Mouse (Mus musculus): ENCODE data around the gene Gm9747. TPM values are rescaled to one million over a fixed set of nuclear protein-coding genes. Genes with fewer than 3 reads are reported as not detected.

Gm9747 gene
- total and polyA plus RNA-seq, 2 experiments from 2014 or later, result 15.6 TPM; not detected in 1

- peak; percentile 62 for DNase-seq (ENCODE audit: low spot score)
- H3K9ac ChIP-seq (replicated peaks; ENCODE audit: low read depth, low read length), result no peak overlapping the region
- H3K4me1 ChIP-seq (ENCODE audit: control insufficient read depth, insufficient read depth), result peaks cover 34% of the 10 kb centered on the region
- TF ChIP-seq EP300 (IDR thresholded peaks at IDR 0.05; ENCODE audit: low read depth) (no peak), CTCF (IDR thresholded peaks at IDR 0.05; ENCODE audit: low read depth) (no peak)
- 30% methylated on average over 5 of the region's 5 CpGs for WGBS
- 0 out of 2 replicates have a peak, but pooled peaks have one; percentile 20 for ATAC-seq (ENCODE audit: insufficient read depth, low read depth)
- H3K4me3 ChIP-seq (ENCODE audit: low read depth, low read length), result no peak overlapping the region
- H3K36me3 ChIP-seq (replicated peaks; ENCODE audit: control insufficient read depth, insufficient read depth, low read length), result no peaks in the 10 kb centered on the region; the same call in 1 of the 2 replicates
- no peaks in the 10 kb centered on the region for H3K27me3 ChIP-seq (ENCODE audit: control insufficient read depth, insufficient read depth, low read length)
- peak overlapping the region; percentile 65; the same call in 1 of the 2 replicates for H3K27ac ChIP-seq (ENCODE audit: low read depth)
- no peaks in the 10 kb centered on the region for H3K9me3 ChIP-seq (replicated peaks; ENCODE audit: control insufficient read depth, low read length)
- no peak overlapping the region for H3K4me2 ChIP-seq (ENCODE audit: low read depth, low read length)
These were observed 24.5 kb downstream of the Gm9747 start for GRCm38 (mm10) chr1:82257457-82257856.

GRCm38 (mm10) chr1:82258331-82258730 is 25.4 kb downstream of the Gm9747 start:
- no peaks in the 10 kb centered on the region for H3K27me3 ChIP-seq (ENCODE audit: control insufficient read depth, insufficient read depth, low read length)
- no peak for TF ChIP-seq EP300 (IDR thresholded peaks at IDR 0.05; ENCODE audit: low read depth)
- no peak for TF ChIP-seq CTCF (IDR thresholded peaks at IDR 0.05; ENCODE audit: low read depth)
- no peaks in the 10 kb centered on the region; the same call in 1 of the 2 replicates for H3K36me3 ChIP-seq (replicated peaks; ENCODE audit: control insufficient read depth, insufficient read depth, low read length)
- DNase-seq (ENCODE audit: low spot score) (peak; percentile 33), ATAC-seq (ENCODE audit: insufficient read depth, low read depth) (no peak)
- no peak overlapping the region for H3K9ac ChIP-seq (replicated peaks; ENCODE audit: low read depth, low read length)
- H3K9me3 ChIP-seq (replicated peaks; ENCODE audit: control insufficient read depth, low read length), result no peaks in the 10 kb centered on the region
- 21% methylated on average over 7 of the region's 7 CpGs for WGBS
- H3K27ac ChIP-seq (ENCODE audit: low read depth), result peak overlapping the region; percentile 62
- H3K4me3 ChIP-seq (ENCODE audit: low read depth, low read length), result no peak overlapping the region
- H3K4me2 ChIP-seq (ENCODE audit: low read depth, low read length), result no peak overlapping the region
- H3K4me1 ChIP-seq (ENCODE audit: control insufficient read depth, insufficient read depth), result peaks cover 31% of the 10 kb centered on the region

DNA sequence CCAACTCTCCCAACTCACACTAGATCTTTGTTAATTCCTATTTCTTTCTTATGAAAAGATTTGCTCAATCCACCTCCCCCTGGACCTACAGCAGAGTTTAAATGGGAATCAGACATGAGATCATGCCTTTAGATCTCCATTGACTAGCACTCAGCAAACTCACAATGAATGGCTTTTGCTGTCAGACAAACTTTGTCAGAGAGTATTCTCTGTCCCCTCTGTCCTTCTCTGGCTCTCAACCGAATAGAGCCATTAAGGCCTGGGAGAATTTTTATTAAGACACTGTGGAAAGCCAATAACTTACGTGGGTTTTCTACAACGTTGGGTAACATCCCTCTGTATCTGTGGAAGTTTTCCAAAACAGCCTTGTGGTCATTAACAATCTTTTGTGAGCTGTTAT is 27.1 kb downstream of the Gm9747 start:
- Histone ChIP-seq H3K4me3 (ENCODE audit: low read depth, low read length) (no peak overlapping the region), H3K9me3 (replicated peaks; ENCODE audit: control insufficient read depth, low read length) (no peaks in the 10 kb centered on the region), H3K27ac (ENCODE audit: low read depth) (no peak overlapping the region), H3K36me3 (replicated peaks; ENCODE audit: control insufficient read depth, insufficient read depth, low read length) (no peaks in the 10 kb centered on the region), H3K4me2 (ENCODE audit: low read depth, low read length) (no peak overlapping the region), H3K4me1 (ENCODE audit: control insufficient read depth, insufficient read depth) (peaks cover 29% of the 10 kb centered on the region), H3K9ac (replicated peaks; ENCODE audit: low read depth, low read length) (no peak overlapping the region), H3K27me3 (ENCODE audit: control insufficient read depth, insufficient read depth, low read length) (no peaks in the 10 kb centered on the region)
- ATAC-seq (ENCODE audit: insufficient read depth, low read depth) (no peak), DNase-seq (ENCODE audit: low spot score) (no peak)
- WGBS, result 78% methylated on average over 3 of the region's 3 CpGs
- TF ChIP-seq CTCF (IDR thresholded peaks at IDR 0.05; ENCODE audit: low read depth) (no peak), EP300 (IDR thresholded peaks at IDR 0.05; ENCODE audit: low read depth) (no peak)

DNA sequence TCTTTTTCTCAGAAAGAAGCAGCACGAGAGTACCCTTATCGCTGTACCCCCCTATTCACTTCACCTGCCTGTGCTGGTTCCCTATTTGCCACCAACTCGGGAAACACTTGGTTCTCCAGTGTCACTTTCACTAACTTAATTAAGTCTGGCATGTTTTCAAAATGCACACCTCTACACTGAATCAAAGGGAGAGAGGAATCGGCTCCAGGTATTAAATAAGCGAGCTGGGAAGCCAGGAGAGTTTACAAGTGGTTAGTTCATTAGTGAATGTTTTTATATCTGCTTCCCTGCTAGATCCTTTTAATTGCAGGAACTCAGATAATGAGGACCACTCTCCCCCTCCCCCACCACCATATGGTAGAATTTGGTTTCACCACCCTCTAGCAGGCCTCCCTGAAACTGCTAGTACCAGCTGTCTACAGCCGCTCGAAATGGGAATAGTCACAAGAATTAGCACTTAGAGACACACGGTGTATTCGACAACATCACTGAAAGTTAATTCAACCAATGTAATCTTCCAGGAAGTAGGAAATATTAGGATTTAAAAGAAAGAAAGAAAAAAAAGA is 28.2 kb downstream of the Gm9747 start:
- no peaks in the 10 kb centered on the region for H3K27me3 ChIP-seq (ENCODE audit: control insufficient read depth, insufficient read depth, low read length)
- H3K27ac ChIP-seq (ENCODE audit: low read depth), result peak overlapping the region; percentile 9; the same call in 1 of the 2 replicates
- no peaks in the 10 kb centered on the region for H3K9me3 ChIP-seq (replicated peaks; ENCODE audit: control insufficient read depth, low read length)
- ATAC-seq (ENCODE audit: insufficient read depth, low read depth) (no peak), DNase-seq (ENCODE audit: low spot score) (no peak)
- TF ChIP-seq EP300 (IDR thresholded peaks at IDR 0.05; ENCODE audit: low read depth), result no peak
- TF ChIP-seq CTCF (IDR thresholded peaks at IDR 0.05; ENCODE audit: low read depth), result no peak
- 51% methylated on average over 9 of the region's 9 CpGs for WGBS
- no peak overlapping the region for H3K4me3 ChIP-seq (ENCODE audit: low read depth, low read length)
- no peak overlapping the region for H3K9ac ChIP-seq (replicated peaks; ENCODE audit: low read depth, low read length)
- no peaks in the 10 kb centered on the region for H3K36me3 ChIP-seq (replicated peaks; ENCODE audit: control insufficient read depth, insufficient read depth, low read length)
- peaks cover 29% of the 10 kb centered on the region for H3K4me1 ChIP-seq (ENCODE audit: control insufficient read depth, insufficient read depth)
- H3K4me2 ChIP-seq (ENCODE audit: low read depth, low read length), result no peak overlapping the region

- Histone ChIP-seq H3K36me3 (replicated peaks; ENCODE audit: control insufficient read depth, insufficient read depth, low read length) (no peaks in the 10 kb centered on the region), H3K9ac (replicated peaks; ENCODE audit: low read depth, low read length) (no peak overlapping the region), H3K27me3 (ENCODE audit: control insufficient read depth, insufficient read depth, low read length) (no peaks in the 10 kb centered on the region), H3K27ac (ENCODE audit: low read depth) (no peak overlapping the region), H3K4me1 (ENCODE audit: control insufficient read depth, insufficient read depth) (peaks cover 29% of the 10 kb centered on the region), H3K4me2 (ENCODE audit: low read depth, low read length) (no peak overlapping the region), H3K9me3 (replicated peaks; ENCODE audit: control insufficient read depth, low read length) (no peaks in the 10 kb centered on the region), H3K4me3 (ENCODE audit: low read depth, low read length) (no peak overlapping the region)
- ATAC-seq (ENCODE audit: insufficient read depth, low read depth), result no peak
- TF ChIP-seq EP300 (IDR thresholded peaks at IDR 0.05; ENCODE audit: low read depth), result no peak
- no peak for TF ChIP-seq CTCF (IDR thresholded peaks at IDR 0.05; ENCODE audit: low read depth)
- 58% methylated on average over 5 of the region's 5 CpGs for WGBS
- DNase-seq (ENCODE audit: low spot score), result no peak
These were observed 28.7 kb downstream of the Gm9747 start for GRCm38 (mm10) chr1:82261638-82262037.

GRCm38 (mm10) chr1:82262331-82262730 is 29.4 kb downstream of the Gm9747 start:
- no peak for ATAC-seq (ENCODE audit: insufficient read depth, low read depth)
- H3K27me3 ChIP-seq (ENCODE audit: control insufficient read depth, insufficient read depth, low read length), result no peaks in the 10 kb centered on the region
- WGBS, result 50% methylated on average over 1 of the region's 1 CpGs
- no peaks in the 10 kb centered on the region for H3K36me3 ChIP-seq (replicated peaks; ENCODE audit: control insufficient read depth, insufficient read depth, low read length)
- H3K4me1 ChIP-seq (ENCODE audit: control insufficient read depth, insufficient read depth), result peaks cover 32% of the 10 kb centered on the region
- no peak overlapping the region for H3K4me2 ChIP-seq (ENCODE audit: low read depth, low read length)
- DNase-seq (ENCODE audit: low spot score), result no peak
- H3K9ac ChIP-seq (replicated peaks; ENCODE audit: low read depth, low read length), result no peak overlapping the region
- no peaks in the 10 kb centered on the region for H3K9me3 ChIP-seq (replicated peaks; ENCODE audit: control insufficient read depth, low read length)
- TF ChIP-seq EP300 (IDR thresholded peaks at IDR 0.05; ENCODE audit: low read depth), result no peak
- TF ChIP-seq CTCF (IDR thresholded peaks at IDR 0.05; ENCODE audit: low read depth), result no peak
- no peak overlapping the region for H3K27ac ChIP-seq (ENCODE audit: low read depth)
- H3K4me3 ChIP-seq (ENCODE audit: low read depth, low read length), result no peak overlapping the region
